Mouse (Mus musculus): ENCODE data around the gene Hmg20b. TPM values are rescaled to one million over a fixed set of nuclear protein-coding genes. Genes with fewer than 3 reads are reported as not detected.

Hmg20b gene
- total and polyA plus RNA-seq, 3 experiments: 54.9 to 58.1 (median 55.6) TPM

- H3K4me1 ChIP-seq (ENCODE audit: control insufficient read depth, insufficient read depth, low read length): peaks cover 47% of the 10 kb centered on the region
- H3K27me3 ChIP-seq (ENCODE audit: control insufficient read depth, insufficient read depth, low read length): no peaks in the 10 kb centered on the region
- H3K4me3 ChIP-seq: peak overlapping the region; percentile 23
- DNase-seq: peak in 1 of 2 experiments; percentile 40
- peak overlapping the region; percentile 60 for H3K27ac ChIP-seq
- H3K36me3 ChIP-seq (ENCODE audit: control insufficient read depth, insufficient read depth, low read length): no peaks in the 10 kb centered on the region
- peak overlapping the region; percentile 35 for H3K9ac ChIP-seq (ENCODE audit: low read depth, low read length)
- intact Hi-C loops (cut with DNase I): no loop called here
- whole genome bisulfite sequencing: 27% methylated on average over 10 of the region's 10 CpGs
- TF ChIP-seq EP300 (IDR thresholded peaks at IDR 0.05; ENCODE audit: insufficient read depth, low read depth, low read length) (no peak), POLR2A (IDR thresholded peaks at IDR 0.05; ENCODE audit: insufficient read depth, low read depth, low read length) (no peak), CTCF (IDR thresholded peaks at IDR 0.05) (no peak)
- H3K79me2 ChIP-seq (replicated peaks; ENCODE audit: control insufficient read depth, insufficient read depth, low read length): peaks cover 7% of the 10 kb centered on the region
Observed at GRCm38 (mm10) chr10:81303258-81303657, 47.0 kb downstream of the Hmg20b start.

GRCm38 (mm10) chr10:81302781-81303218 lies 47.5 kb downstream of the Hmg20b start:
- Histone ChIP-seq H3K9ac (ENCODE audit: low read depth, low read length) (peak overlapping the region; percentile 35), H3K4me1 (ENCODE audit: control insufficient read depth, insufficient read depth, low read length) (peaks cover 49% of the 10 kb centered on the region), H3K27ac (peak overlapping the region; percentile 60), H3K4me3 (peak overlapping the region; percentile 23), H3K36me3 (ENCODE audit: control insufficient read depth, insufficient read depth, low read length) (no peaks in the 10 kb centered on the region), H3K27me3 (ENCODE audit: control insufficient read depth, insufficient read depth, low read length) (no peaks in the 10 kb centered on the region), H3K79me2 (replicated peaks; ENCODE audit: control insufficient read depth, insufficient read depth, low read length) (peaks cover 8% of the 10 kb centered on the region)
- WGBS: 4% methylated on average over 14 of the region's 14 CpGs
- intact Hi-C loops (cut with DNase I): no loop called here
- peak in 1 of 2 experiments; percentile 53 for DNase-seq
- TF ChIP-seq POLR2A (IDR thresholded peaks at IDR 0.05; ENCODE audit: insufficient read depth, low read depth, low read length) (no peak), EP300 (IDR thresholded peaks at IDR 0.05; ENCODE audit: insufficient read depth, low read depth, low read length) (no peak), CTCF (IDR thresholded peaks at IDR 0.05) (no peak)

GRCm38 (mm10) chr10:81302288-81302687 lies 48.0 kb downstream of the Hmg20b start:
- 34% methylated on average over 4 of the region's 4 CpGs for WGBS
- Histone ChIP-seq H3K36me3 (ENCODE audit: control insufficient read depth, insufficient read depth, low read length) (no peaks in the 10 kb centered on the region), H3K4me1 (ENCODE audit: control insufficient read depth, insufficient read depth, low read length) (peaks cover 52% of the 10 kb centered on the region), H3K27me3 (ENCODE audit: control insufficient read depth, insufficient read depth, low read length) (no peaks in the 10 kb centered on the region), H3K79me2 (replicated peaks; ENCODE audit: control insufficient read depth, insufficient read depth, low read length) (peaks cover 9% of the 10 kb centered on the region), H3K27ac (peak overlapping the region; percentile 60), H3K9ac (ENCODE audit: low read depth, low read length) (peak overlapping the region; percentile 30), H3K4me3 (peak overlapping the region; percentile 23)
- intact Hi-C loops (cut with DNase I): no loop called here
- no peak for TF ChIP-seq EP300 (IDR thresholded peaks at IDR 0.05; ENCODE audit: insufficient read depth, low read depth, low read length)
- TF ChIP-seq CTCF (IDR thresholded peaks at IDR 0.05): no peak
- TF ChIP-seq POLR2A (IDR thresholded peaks at IDR 0.05; ENCODE audit: insufficient read depth, low read depth, low read length): no peak
- DNase-seq: no peak

DNA sequence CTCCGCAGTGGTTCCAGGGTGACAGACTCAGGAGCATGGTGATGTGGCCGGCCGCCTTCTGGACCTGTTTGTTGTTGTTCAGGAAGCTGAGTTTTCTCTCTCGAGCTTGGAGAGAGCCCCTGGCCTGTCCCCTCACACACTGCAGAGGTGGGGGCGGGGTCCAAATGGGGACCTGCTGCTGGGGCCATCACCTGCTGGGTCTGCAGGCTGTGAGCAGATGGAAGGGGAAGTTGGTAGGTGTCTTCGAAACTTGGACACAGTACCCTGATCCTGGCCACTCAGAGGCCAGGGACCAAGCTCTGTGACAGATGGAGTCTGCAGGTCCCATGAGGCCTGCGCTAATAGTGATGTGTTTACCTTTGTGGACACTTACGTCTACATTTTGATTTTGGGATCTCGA lies 49.0 kb downstream of the Hmg20b start:
- 71% methylated on average over 9 of the region's 9 CpGs for WGBS
- peaks cover 55% of the 10 kb centered on the region for H3K4me1 ChIP-seq (ENCODE audit: control insufficient read depth, insufficient read depth, low read length)

GRCm38 (mm10) chr10:81300352-81300907 lies 49.9 kb downstream of the Hmg20b start:
- Histone ChIP-seq H3K36me3 (ENCODE audit: control insufficient read depth, insufficient read depth, low read length) (no peaks in the 10 kb centered on the region), H3K27ac (peak overlapping the region; percentile 15), H3K27me3 (ENCODE audit: control insufficient read depth, insufficient read depth, low read length) (no peaks in the 10 kb centered on the region), H3K79me2 (replicated peaks; ENCODE audit: control insufficient read depth, insufficient read depth, low read length) (peaks cover 19% of the 10 kb centered on the region), H3K4me1 (ENCODE audit: control insufficient read depth, insufficient read depth, low read length) (peaks cover 63% of the 10 kb centered on the region), H3K9ac (ENCODE audit: low read depth, low read length) (no peak overlapping the region; the same call in 1 of the 2 replicates), H3K4me3 (no peak overlapping the region)
- intact Hi-C loops (cut with DNase I): no loop called here
- WGBS: 59% methylated on average over 9 of the region's 9 CpGs
- DNase-seq: no peak
- TF ChIP-seq CTCF (IDR thresholded peaks at IDR 0.05) (no peak), EP300 (IDR thresholded peaks at IDR 0.05; ENCODE audit: insufficient read depth, low read depth, low read length) (no peak), POLR2A (IDR thresholded peaks at IDR 0.05; ENCODE audit: insufficient read depth, low read depth, low read length) (no peak)

More for the DNA sequence above, 49.0 kb downstream of the Hmg20b start:
- Histone ChIP-seq H3K27me3 (ENCODE audit: control insufficient read depth, insufficient read depth, low read length) (no peaks in the 10 kb centered on the region), H3K36me3 (ENCODE audit: control insufficient read depth, insufficient read depth, low read length) (no peaks in the 10 kb centered on the region), H3K79me2 (replicated peaks; ENCODE audit: control insufficient read depth, insufficient read depth, low read length) (peaks cover 13% of the 10 kb centered on the region), H3K27ac (no peak overlapping the region), H3K4me3 (no peak overlapping the region), H3K9ac (ENCODE audit: low read depth, low read length) (no peak overlapping the region)
- DNase-seq: no peak
- intact Hi-C loops (cut with DNase I): no loop called here
- TF ChIP-seq POLR2A (IDR thresholded peaks at IDR 0.05; ENCODE audit: insufficient read depth, low read depth, low read length) (no peak), CTCF (IDR thresholded peaks at IDR 0.05) (no peak), EP300 (IDR thresholded peaks at IDR 0.05; ENCODE audit: insufficient read depth, low read depth, low read length) (no peak)

GRCm38 (mm10) chr10:81299585-81300351 lies 50.5 kb downstream of the Hmg20b start:
- Histone ChIP-seq H3K27ac (peak overlapping the region; percentile 85), H3K9ac (ENCODE audit: low read depth, low read length) (0 out of 2 replicates have a peak overlapping the region, but pooled peaks have one; percentile 10), H3K4me3 (no peak overlapping the region), H3K36me3 (ENCODE audit: control insufficient read depth, insufficient read depth, low read length) (no peaks in the 10 kb centered on the region), H3K4me1 (ENCODE audit: control insufficient read depth, insufficient read depth, low read length) (peaks cover 68% of the 10 kb centered on the region), H3K79me2 (replicated peaks; ENCODE audit: control insufficient read depth, insufficient read depth, low read length) (peaks cover 19% of the 10 kb centered on the region), H3K27me3 (ENCODE audit: control insufficient read depth, insufficient read depth, low read length) (no peaks in the 10 kb centered on the region)
- intact Hi-C loops (cut with DNase I): no loop called here
- DNase-seq: no peak
- WGBS: 75% methylated on average over 14 of the region's 14 CpGs
- no peak for TF ChIP-seq EP300 (IDR thresholded peaks at IDR 0.05; ENCODE audit: insufficient read depth, low read depth, low read length)
- no peak for TF ChIP-seq CTCF (IDR thresholded peaks at IDR 0.05)
- no peak for TF ChIP-seq POLR2A (IDR thresholded peaks at IDR 0.05; ENCODE audit: insufficient read depth, low read depth, low read length)

Data from heart, adult 2 months (tissue).